Mouse (Mus musculus) cerebellum, adult (tissue): ENCODE data around the gene Cfap99.

ENCODE experiments used
- ATAC-seq: cut with Nextera tagmentation; 2 replicates; pipeline ENCODE4 v1.9.2; 2017; ENCODE audit warnings: mild to moderate bottlenecking, moderate library complexity, mixed read lengths; ENCODE audit not compliant: insufficient number of reproducible peaks, low FRiP score, low TSS enrichment

Gene Cfap99

GRCm38 (mm10) chr5:34326249-34326691 is 37.9 kb downstream of the Cfap99 start:
- ATAC-seq, result no peak

DNA sequence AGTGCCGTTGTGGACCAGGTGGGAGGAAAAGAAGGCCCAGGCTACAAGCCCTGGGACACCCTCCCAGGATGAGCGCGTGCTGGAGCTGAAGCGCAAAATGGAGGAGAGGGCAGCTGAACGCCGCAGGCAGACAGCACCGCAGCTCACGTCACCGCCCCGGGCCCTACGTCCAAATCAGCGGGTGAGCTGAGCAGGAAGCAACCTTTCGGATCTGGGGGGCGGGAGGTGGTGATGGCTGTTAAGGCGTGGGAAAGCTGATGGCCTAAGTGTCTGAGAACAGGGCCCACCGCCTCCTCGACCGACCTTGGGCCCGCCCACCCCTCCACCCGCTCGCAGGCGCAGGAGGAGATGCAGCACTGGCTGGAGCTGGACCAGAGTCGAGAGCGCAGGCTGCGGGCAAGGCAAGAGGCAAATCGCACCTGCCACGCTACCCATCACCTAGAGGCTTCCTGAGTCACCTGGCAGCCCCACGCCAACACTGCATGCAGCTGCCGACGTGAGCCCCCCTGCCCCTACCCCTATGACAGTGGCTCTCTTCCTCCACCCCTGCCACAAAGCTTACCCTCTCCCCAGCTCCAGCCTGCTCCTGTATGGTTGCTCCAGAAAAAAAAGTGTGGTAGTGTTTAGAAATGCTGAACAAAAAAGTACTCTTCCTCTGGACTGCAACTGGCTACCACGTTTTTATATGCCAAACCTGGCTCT is 38.6 kb downstream of the Cfap99 start:
- ATAC-seq, result no peak

DNA sequence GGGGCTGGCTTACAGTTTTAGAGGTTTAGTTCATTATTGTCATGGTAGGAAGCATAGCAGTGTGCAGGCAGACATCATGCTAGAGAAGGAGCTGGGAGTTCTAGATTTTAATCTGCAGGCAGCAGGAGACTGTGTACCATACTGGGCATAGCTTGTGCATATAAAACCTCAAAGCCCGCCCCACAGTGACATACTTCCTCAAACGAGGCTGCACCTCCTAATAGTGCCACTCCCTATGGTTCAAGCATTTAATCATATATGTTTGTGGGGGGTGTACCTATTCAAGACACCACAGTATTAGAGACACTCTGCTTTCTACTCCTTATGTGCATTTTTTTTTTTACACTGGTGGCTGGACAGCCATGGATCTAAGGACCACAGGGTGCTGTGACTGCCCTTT is 41.7 kb downstream of the Cfap99 start:
- ATAC-seq, result no peak

GRCm38 (mm10) chr5:34334081-34334480 is 45.7 kb downstream of the Cfap99 start:
- ATAC-seq, result no peak

DNA sequence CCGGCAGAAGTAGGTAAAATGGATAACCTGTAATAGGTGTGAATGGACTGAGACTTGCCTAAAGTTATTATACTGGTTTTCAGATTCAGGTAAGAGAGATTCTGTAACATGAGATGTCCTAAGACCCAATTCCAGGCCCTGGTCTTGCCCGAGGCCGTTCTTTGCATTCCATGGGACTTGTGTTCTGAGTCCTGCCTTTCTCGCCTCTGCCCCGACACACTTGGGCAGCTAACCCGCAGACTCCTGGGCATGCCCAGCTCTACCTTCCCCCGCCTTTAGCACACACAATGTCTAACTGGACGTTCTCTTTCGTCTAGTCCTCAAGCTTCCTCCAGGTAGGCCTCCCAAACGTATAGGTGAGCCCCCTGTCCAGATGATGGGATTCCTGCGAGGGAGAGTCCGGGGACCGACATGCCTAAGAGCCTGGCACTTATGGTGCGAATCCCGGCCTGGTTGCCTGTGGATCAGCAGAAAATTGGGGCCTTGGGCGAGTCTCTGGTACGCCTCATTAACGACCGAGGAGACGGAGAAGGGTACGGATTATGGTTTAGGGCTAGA is 47.2 kb downstream of the Cfap99 start:
- ATAC-seq, result peak; percentile 39

DNA sequence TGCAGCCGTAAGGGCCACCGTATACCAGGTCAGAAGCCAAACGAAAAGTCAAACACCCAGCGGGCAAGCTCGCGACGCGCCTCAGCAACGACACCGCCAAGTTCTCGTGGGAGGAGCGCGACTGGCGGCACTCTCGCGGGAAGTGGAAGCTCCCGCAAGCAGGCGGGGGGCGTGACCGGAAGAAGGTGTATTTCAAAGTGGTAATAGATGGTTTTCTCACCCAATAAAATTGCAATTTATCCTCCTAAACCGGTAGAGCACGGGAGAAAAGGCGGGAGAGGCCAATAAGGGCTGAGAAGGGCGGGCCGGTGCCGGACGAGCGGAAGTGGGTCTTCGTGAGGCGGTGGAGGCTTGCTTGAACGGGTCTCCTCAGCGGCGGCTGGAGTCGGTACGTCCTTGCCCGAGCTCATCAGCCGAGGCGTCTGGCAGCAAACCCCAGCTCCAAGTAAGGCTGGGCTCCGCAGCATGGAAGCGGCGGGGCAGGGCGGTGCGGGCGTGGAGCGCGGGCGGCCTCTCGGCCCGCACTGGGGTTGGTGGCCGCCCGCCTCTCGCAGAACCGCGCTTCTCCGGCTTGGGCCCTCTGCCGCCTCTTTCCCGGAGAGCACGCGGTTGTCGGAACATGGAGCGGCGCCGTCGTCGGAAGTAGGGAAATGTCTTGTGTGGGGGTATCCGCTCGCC is 47.8 kb downstream of the Cfap99 start, which contains the start of gene Rnf4:
Gene Rnf4, plus strand, starts transcription at position 193 of the 678 bp plus-strand sequence.
- peak; percentile 99 for ATAC-seq

DNA sequence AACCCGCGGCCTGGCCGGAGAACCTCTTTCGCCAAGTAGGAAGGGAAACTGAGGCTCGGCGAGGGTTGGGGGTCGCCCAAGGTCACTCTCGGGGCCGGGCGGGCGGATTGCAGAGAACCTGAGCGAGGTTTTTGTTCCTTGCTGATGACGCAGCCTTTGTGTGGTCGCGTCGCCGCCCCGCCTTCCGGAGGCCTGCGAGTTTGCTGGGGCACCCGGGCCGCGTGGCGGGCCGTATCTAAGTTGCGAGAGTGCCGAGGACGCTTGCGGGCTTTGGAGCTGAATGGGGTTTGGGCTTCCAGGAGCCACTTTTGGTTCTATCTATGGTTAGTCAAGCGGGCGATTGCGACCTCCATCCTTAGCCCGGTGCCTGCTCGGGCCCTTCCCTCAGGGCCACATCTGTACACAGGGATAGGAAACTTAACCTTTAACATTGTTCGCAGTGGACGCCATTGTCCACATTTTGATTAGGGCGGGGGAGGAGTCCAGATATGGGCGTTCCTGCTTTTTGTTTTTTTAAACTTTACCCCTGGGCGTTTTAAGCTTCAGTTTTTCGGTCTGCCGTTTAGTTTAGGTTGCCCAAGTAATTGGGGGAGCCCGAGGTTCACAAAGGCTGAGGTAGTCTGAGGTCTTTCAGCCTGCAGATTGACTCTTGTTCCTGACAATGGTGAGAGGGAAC is 48.5 kb downstream of the Cfap99 start:
- 0 out of 2 replicates have a peak, but pooled peaks have one; percentile 27 for ATAC-seq

GRCm38 (mm10) chr5:34340246-34340645 is 51.8 kb downstream of the Cfap99 start:
- ATAC-seq, result no peak

- no peak for ATAC-seq
Observed at GRCm38 (mm10) chr5:34352084-34352631, 63.8 kb downstream of the Cfap99 start.

DNA sequence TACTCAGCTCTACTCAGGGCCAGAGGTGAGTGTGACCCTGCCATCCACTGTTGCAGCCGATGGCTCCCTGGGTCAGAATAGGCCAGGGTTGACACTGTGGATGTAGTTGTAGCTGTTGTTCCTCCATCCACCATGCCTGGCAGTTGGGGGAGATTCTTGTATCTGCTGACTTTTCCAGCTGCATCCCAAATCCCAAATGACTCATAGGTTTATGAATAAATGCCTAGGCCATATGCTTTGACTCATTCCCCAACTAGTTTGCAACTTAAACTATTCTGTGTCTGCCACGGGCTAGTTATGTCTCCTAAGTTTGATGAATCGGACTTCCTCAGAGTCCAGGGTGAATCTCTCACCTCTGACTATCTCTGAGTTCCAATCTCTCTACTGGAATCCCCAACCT is 71.9 kb downstream of the Cfap99 start:
- ATAC-seq, result no peak

DNA sequence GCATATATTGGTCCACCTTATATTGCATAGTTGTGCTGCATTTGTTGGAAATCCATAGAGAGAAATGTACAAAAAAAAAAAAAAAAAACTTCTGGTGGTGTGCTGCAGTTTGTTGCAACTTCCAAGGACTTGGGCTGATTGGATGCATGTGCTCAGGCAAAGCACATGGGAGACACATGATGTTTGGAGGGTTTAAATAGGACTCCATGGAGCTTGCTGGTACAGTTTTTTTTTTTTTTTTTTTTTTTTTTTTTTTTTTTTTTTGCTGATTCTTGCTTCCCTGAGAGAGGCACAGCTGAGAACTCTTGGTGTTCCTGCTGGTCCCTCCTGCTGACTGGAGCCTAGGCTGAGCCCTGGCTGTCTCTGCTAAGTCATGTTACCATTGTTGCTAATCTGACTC is 74.7 kb downstream of the Cfap99 start:
- ATAC-seq, result no peak

DNA sequence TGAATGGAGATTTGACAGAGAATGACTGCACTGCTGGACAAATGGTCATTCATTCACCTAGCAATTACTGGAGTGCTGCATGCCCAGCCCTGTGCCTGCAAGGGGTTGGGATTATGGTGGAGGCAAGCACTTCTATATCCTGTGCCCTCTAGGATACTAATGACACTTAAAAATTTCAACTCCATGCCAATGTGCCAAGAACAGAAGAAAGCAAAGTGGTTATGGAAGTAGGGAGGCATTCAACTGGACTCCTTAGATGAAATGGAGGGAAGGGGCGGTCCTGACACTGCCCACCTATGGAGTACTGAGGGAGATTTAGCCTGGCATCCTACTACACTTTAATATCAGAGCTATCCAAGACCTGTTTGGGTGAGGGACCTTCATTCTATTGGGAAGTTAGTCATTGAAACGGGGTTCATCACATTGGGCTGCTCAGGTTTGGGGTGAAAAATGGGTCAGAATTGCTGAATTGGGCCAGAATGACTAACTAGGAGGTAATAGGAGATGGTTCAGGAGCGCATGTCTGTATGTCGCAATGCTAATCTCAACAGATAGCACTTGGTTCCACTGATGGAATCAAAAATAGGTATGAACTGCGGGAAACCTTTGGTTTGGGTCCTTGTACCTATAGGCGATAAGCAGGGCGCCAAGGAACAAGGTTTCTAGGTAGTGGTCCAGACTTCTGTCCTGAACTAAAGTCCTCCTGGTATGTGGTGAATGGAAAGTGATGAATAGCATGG is 80.3 kb downstream of the Cfap99 start:
- ATAC-seq, result 0 out of 2 replicates have a peak, but pooled peaks have one; percentile 2

DNA sequence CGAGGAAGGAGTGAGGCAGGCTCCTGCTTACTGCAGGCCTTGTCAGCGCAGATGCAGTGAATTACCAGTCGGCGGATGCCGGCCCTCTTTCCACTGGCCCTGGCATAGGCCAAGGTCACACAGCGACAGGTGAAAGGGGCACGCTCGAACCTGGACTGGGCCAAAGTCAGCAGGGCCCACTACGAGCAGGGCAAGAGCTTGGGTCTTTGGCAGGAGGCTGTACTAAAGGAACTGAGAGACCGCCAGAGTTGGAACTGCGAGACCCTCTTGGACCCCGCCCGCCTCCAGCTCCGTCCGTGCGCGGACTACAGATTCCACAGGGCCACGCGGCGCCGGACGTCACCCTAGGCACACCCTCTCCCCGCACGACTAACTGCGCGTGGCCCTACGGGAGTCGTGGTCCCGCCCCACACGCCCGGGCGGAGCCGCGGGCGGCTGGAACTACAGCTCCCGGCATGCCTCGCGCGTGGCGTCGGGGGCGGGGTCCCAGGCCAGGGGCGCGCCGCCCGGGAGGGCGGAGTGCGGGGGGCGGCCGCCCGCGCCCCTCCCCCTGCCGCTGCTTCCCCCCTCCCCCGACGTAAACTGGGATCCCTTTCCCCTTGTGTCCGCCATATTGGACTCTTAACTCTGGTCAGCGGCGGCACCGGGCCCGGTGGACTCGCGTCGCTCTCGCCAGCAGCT is 81.1 kb downstream of the Cfap99 start, which contains the start of gene Fam193a:
Gene Fam193a, plus strand, starts transcription at position 593 of the 681 bp plus-strand sequence.
- ATAC-seq, result peak; percentile 98

DNA sequence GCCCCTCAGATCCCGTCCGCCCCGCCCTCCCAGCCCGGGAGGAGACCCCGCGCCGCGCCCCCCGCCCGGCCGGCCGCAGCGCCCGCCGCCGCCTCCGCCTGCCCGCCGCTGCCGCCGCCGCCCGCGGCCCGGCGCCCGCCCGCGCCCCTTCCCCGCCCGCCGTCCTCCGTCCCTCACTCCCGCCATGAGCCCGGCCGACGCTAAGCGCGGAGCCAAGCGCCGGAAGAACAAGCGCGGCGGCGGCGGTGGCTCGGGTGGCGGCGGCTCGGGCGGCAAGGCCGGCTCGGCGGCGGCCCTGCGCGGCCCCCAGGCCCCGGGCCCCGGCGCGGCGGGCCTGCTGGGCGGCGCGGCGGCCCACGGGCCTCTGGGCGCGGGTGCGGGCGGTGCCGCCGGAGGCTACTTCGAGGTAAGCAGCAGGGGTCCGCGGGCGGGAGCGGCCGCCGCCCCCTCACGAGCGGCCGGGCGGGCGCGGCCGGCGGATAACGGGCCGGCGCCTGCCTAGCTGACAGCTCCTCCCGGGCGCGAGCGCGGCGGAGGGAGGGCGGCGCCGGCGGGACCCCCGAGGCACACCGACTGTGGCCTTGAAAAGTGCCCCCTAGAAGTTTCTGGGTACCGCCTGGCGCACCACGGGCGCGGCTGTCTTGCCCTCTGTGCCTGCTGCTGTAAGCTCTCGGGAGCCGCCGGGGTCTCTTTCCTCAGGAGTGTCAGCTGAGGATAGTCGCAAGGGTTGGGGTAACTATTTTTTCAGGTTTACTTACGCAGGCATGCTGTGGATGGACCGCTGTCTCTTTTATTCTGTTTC is 81.8 kb downstream of the Cfap99 start:
- ATAC-seq, result peak; percentile 24; the same call in 1 of the 2 replicates

DNA sequence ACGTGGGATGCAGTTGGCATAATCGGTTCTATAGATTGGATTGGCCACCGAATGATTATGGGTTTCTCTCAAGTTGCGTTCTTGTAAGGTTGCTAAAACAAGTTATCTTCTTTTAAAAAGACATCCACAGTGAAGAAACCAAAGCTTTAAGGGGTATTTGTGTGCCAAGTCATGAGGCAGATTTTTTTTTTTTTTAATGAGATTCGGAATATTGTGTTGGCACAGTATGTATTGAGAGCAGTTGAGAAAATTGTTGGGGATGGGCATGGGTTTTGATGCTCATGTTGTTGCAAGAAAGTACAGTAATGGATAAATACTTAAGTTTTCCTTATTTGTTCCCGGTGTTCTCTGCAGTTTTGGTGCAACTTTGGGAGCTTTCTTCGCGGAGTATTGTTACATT is 82.4 kb downstream of the Cfap99 start:
- no peak for ATAC-seq

DNA sequence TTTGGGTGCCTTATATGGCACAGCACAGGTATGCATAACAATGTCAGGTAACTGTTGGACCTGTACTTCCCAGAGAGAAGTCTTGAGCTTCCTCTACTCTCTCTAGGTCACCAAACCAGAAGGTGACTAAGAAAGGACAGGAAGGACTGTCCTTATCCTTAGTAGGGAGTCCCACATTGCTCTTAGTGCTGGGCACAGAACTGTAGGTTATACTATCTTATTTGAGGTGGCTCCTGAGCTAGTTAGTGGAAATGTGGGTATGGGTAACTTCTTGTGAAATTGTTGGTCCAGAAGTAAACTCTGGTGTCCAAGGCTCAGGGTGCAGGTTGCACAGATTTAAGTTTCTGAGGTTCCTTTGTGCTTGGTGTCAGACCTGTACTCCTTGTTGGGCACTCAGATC is 83.7 kb downstream of the Cfap99 start:
- ATAC-seq, result no peak

DNA sequence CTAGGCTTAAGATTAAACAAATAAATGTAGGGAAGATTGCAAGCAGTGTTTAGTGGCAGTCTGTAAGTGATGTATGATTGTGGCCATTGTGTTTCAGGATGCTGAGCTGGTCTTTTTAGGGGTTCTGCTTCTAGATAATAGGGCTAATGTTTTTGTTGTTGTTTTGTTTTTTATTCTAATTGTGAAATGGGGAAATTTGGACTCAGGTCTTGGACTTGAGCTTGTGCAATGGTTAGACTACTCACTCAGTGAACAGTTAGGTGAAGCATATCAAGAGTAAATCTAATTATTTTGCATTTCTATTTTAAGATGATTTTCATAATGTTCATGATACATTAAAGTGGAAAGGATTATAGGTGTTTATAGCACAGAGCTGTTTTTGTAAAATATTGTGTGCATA is 84.1 kb downstream of the Cfap99 start:
- no peak for ATAC-seq
